Mouse (Mus musculus) left cerebral cortex, postnatal 14 days (tissue): Measurements from ENCODE around the gene Gls. TPM values are rescaled to one million over a fixed set of nuclear protein-coding genes. Genes with fewer than 3 reads are reported as not detected.
A peak's percentile ranks its signal among the peaks of the same experiment; 100 is the strongest.

Experiments
- DNase-seq, 2 experiments: peaks; one replicate each; pipeline ENCODE4 v3.0.0; 2021 to 2022; ENCODE audit warnings: low spot score in 2 of 2, mixed read lengths in 1 of 2
- intact Hi-C: fragments of 180-260 bp; cut with DNase I; formaldehyde crosslinking; loops from one replicate; pipeline ENCODE4 v1.15.1; 2025
- total RNA-seq, 2 experiments: library from RNA; stranded (reverse); gene quantifications; 2 replicates each; pipeline ENCODE4 v1.2.3; 2021

The Gls gene
- total RNA-seq, 2 experiments from 2014 or later, result 317 to 346 TPM

- intact Hi-C loops, result no loop called here
- DNase-seq, result no peak
Measured at GRCm38 (mm10) chr1:52166652-52167220, 66.3 kb downstream of the Gls start.

- DNase-seq, result no peak
- intact Hi-C loops, result no loop called here
Measured at GRCm38 (mm10) chr1:52163707-52164457, 69.2 kb downstream of the Gls start.

- no peak for DNase-seq
- intact Hi-C loops, result no loop called here
Measured at GRCm38 (mm10) chr1:52161151-52161550, 71.9 kb downstream of the Gls start.

GRCm38 (mm10) chr1:52158490-52159381 is 74.3 kb downstream of the Gls start:
- peak; percentile 22 to 72 for DNase-seq
- intact Hi-C loops, result no loop called here

GRCm38 (mm10) chr1:52158040-52158439 is 75.0 kb downstream of the Gls start:
- no peak for DNase-seq
- intact Hi-C loops, result no loop called here

GRCm38 (mm10) chr1:52156351-52156750 is 76.7 kb downstream of the Gls start:
- DNase-seq, result peak; percentile 20 to 47
- intact Hi-C loops, result no loop called here

- intact Hi-C loops, result no loop called here
- no peak for DNase-seq
Measured at GRCm38 (mm10) chr1:52154890-52155289, 78.1 kb downstream of the Gls start.

- intact Hi-C loops, result no loop called here
- no peak for DNase-seq
Measured at GRCm38 (mm10) chr1:52152936-52153335, 80.1 kb downstream of the Gls start.

- no peak for DNase-seq
- intact Hi-C loops, result no loop called here
Measured at GRCm38 (mm10) chr1:52152369-52152768, 80.7 kb downstream of the Gls start.

- intact Hi-C loops, result no loop called here
- DNase-seq, result no peak
Measured at GRCm38 (mm10) chr1:52151166-52151565, 81.9 kb downstream of the Gls start.

GRCm38 (mm10) chr1:52150676-52151075 is 82.4 kb downstream of the Gls start:
- no peak for DNase-seq
- intact Hi-C loops, result no loop called here

GRCm38 (mm10) chr1:52149934-52150346 is 83.1 kb downstream of the Gls start:
- intact Hi-C loops, result loop anchor here (2.0 to 5.0 kb wide), 2 partner anchors 117 to 153 kb away; no protein-coding TSS in a partner anchor
- peak; percentile 51 to 73 for DNase-seq

GRCm38 (mm10) chr1:52148696-52149095 is 84.3 kb downstream of the Gls start:
- intact Hi-C loops, result loop anchor here (2.0 to 5.0 kb wide), 2 partner anchors 119 to 154 kb away; no protein-coding TSS in a partner anchor

GRCm38 (mm10) chr1:52148178-52148577 is 84.9 kb downstream of the Gls start:
- no peak for DNase-seq
- intact Hi-C loops, result loop anchor here (2.0 to 5.0 kb wide), 2 partner anchors 119 to 155 kb away; no protein-coding TSS in a partner anchor

More at GRCm38 (mm10) chr1:52148696-52149095, 84.3 kb downstream of the Gls start:
- DNase-seq, result no peak

GRCm38 (mm10) chr1:52147431-52147830 is 85.6 kb downstream of the Gls start:
- no peak for DNase-seq
- intact Hi-C loops, result loop anchor here (5.0 kb wide), 1 partner anchor 120 kb away; no protein-coding TSS in a partner anchor

- intact Hi-C loops, result loop anchor here (5.0 kb wide), 1 partner anchor 121 kb away; no protein-coding TSS in a partner anchor
- DNase-seq, result peak; percentile 75 to 78
Measured at GRCm38 (mm10) chr1:52146214-52146970, 86.6 kb downstream of the Gls start.

GRCm38 (mm10) chr1:52144907-52145306 is 88.1 kb downstream of the Gls start:
- intact Hi-C loops, result loop anchor here (5.0 kb wide), 1 partner anchor 122 kb away; no protein-coding TSS in a partner anchor
- DNase-seq, result no peak

GRCm38 (mm10) chr1:52143596-52144156 is 89.4 kb downstream of the Gls start:
- intact Hi-C loops, result no loop called here
- no peak for DNase-seq

- intact Hi-C loops, result no loop called here
Measured at GRCm38 (mm10) chr1:52143191-52143590, 89.8 kb downstream of the Gls start.

More at GRCm38 (mm10) chr1:52143191-52143590, 89.8 kb downstream of the Gls start:
- no peak for DNase-seq
